Mouse (Mus musculus) 416B (cell line): ENCODE results near the gene Kank1.

Source experiments
- DNase-seq: peaks from one replicate; pipeline ENCODE4 v3.0.0; 2011; ENCODE audit warnings: low read depth

Gene Kank1

GRCm38 (mm10) chr19:25405987-25406386, 169.2 kb downstream of the Kank1 start:
- DNase-seq = no peak

- DNase-seq = no peak
Measured at GRCm38 (mm10) chr19:25406481-25407184, 169.9 kb downstream of the Kank1 start.

- DNase-seq = no peak
Measured at GRCm38 (mm10) chr19:25407185-25407886, 170.6 kb downstream of the Kank1 start.

- DNase-seq = no peak
Measured at GRCm38 (mm10) chr19:25407887-25408236, 171.1 kb downstream of the Kank1 start.

- no peak for DNase-seq
Measured at GRCm38 (mm10) chr19:25409239-25409638, 172.5 kb downstream of the Kank1 start.

- no peak for DNase-seq
Measured at GRCm38 (mm10) chr19:25411353-25411752, 174.6 kb downstream of the Kank1 start.

- no peak for DNase-seq
Measured at GRCm38 (mm10) chr19:25415448-25415847, 178.7 kb downstream of the Kank1 start.

GRCm38 (mm10) chr19:25417671-25418070, 180.9 kb downstream of the Kank1 start:
- no peak for DNase-seq

- no peak for DNase-seq
Measured at GRCm38 (mm10) chr19:25419983-25420382, 183.2 kb downstream of the Kank1 start.

GRCm38 (mm10) chr19:25422096-25422495, 185.3 kb downstream of the Kank1 start:
- DNase-seq = no peak

GRCm38 (mm10) chr19:25423371-25423770, 186.6 kb downstream of the Kank1 start:
- no peak for DNase-seq

GRCm38 (mm10) chr19:25426431-25426830, 189.7 kb downstream of the Kank1 start:
- no peak for DNase-seq

GRCm38 (mm10) chr19:25427886-25428285, 191.1 kb downstream of the Kank1 start:
- DNase-seq = no peak

GRCm38 (mm10) chr19:25428338-25428962, 191.7 kb downstream of the Kank1 start:
- DNase-seq = no peak

- no peak for DNase-seq
Measured at GRCm38 (mm10) chr19:25431431-25431830, 194.7 kb downstream of the Kank1 start.

GRCm38 (mm10) chr19:25431909-25432308, 195.1 kb downstream of the Kank1 start:
- DNase-seq = no peak

GRCm38 (mm10) chr19:25433169-25433690, 196.5 kb downstream of the Kank1 start:
- no peak for DNase-seq

- no peak for DNase-seq
Measured at GRCm38 (mm10) chr19:25434345-25434744, 197.6 kb downstream of the Kank1 start.

GRCm38 (mm10) chr19:25434795-25435194, 198.0 kb downstream of the Kank1 start:
- DNase-seq = no peak

- no peak for DNase-seq
Measured at GRCm38 (mm10) chr19:25435412-25435811, 198.6 kb downstream of the Kank1 start.

- no peak for DNase-seq
Measured at GRCm38 (mm10) chr19:25436175-25436574, 199.4 kb downstream of the Kank1 start.

GRCm38 (mm10) chr19:25436789-25437650, 200.2 kb downstream of the Kank1 start:
- peak; percentile 59 for DNase-seq
